8 mouse cellular contexts compared by ENCODE assay signal in genomic region chr16:70351641-70352280, GRCm38 (mm10). TPM values are rescaled to one million over a fixed set of nuclear protein-coding genes. Genes with fewer than 3 reads are reported as not detected.
A peak's percentile ranks its signal among the peaks of the same experiment; 100 is the strongest.
DNase-seq lines count a peak whose midpoint lies in the region; ATAC-seq and TF ChIP-seq lines count a peak whose summit lies in the region.

No protein-coding gene starts in this region.

- peak; percentile 86; the same call in 1 of the 2 replicates for ATAC-seq in hindbrain, embryonic 14.5 days (ENCODE audit: low FRiP score)
- peak; percentile 51; the same call in 1 of the 2 replicates for ATAC-seq in liver, embryonic 14.5 days (ENCODE audit: insufficient read depth)
- ATAC-seq in neural tube, embryonic 13.5 days (ENCODE audit: low read depth): peak; percentile 83
- ATAC-seq in monocyte, adult 5-6 weeks (replicated peaks; ENCODE audit: insufficient number of reproducible peaks, low FRiP score, low TSS enrichment, poor library complexity, severe bottlenecking): no peak

- TF ChIP-seq CTCF in liver, embryonic 14.5 days (IDR thresholded peaks at IDR 0.05; ENCODE audit: low read depth): no peak
- TF ChIP-seq CTCF in thymus, adult 2 months (IDR thresholded peaks at IDR 0.05; ENCODE audit: borderline replicate concordance, control insufficient read depth, extremely low read depth, insufficient read depth, low read length, poor library complexity): no peak

- WGBS in embryonic facial prominence, embryonic 10.5 days: 48% methylated on average over 11 of the region's 11 CpGs
- 36% methylated on average over 11 of the region's 11 CpGs for WGBS in hindbrain, embryonic 14.5 days
- 62% methylated on average over 11 of the region's 11 CpGs for WGBS in liver, embryonic 14.5 days (ENCODE audit: insufficient replicate concordance)
- WGBS in neural tube, embryonic 13.5 days: 45% methylated on average over 11 of the region's 11 CpGs
- 93% methylated on average over 11 of the region's 11 CpGs for WGBS in thymus, adult 2 months

- H3K4me3 ChIP-seq in embryonic facial prominence, embryonic 10.5 days: no peak overlapping the region
- no peak overlapping the region for H3K4me3 ChIP-seq in hindbrain, embryonic 14.5 days (replicated peaks; ENCODE audit: low read length)
- H3K4me3 ChIP-seq in liver, embryonic 14.5 days (ENCODE audit: insufficient read depth in 1 of 2, low read depth in 2 of 2, low read length in 2 of 2): no peak overlapping the region
- no peak overlapping the region for H3K4me3 ChIP-seq in neural tube, embryonic 13.5 days
- H3K4me3 ChIP-seq in thymus, adult 2 months (ENCODE audit: control insufficient read depth, insufficient read depth, low read length): no peak overlapping the region

- peaks cover 6% of the 10 kb centered on the region for H3K4me1 ChIP-seq in embryonic facial prominence, embryonic 10.5 days
- H3K4me1 ChIP-seq in hindbrain, embryonic 14.5 days (replicated peaks; ENCODE audit: control insufficient read depth, insufficient read depth, low read length): no peaks in the 10 kb centered on the region; the same call in 1 of the 2 replicates
- no peaks in the 10 kb centered on the region for H3K4me1 ChIP-seq in liver, embryonic 14.5 days (replicated peaks; ENCODE audit: control insufficient read depth in 2 of 2, insufficient read depth in 2 of 2, low read length in 1 of 2)
- H3K4me1 ChIP-seq in neural tube, embryonic 13.5 days (replicated peaks): peaks cover 6% of the 10 kb centered on the region; the same call in 1 of the 2 replicates
- no peaks in the 10 kb centered on the region for H3K4me1 ChIP-seq in thymus, adult 2 months (replicated peaks; ENCODE audit: control insufficient read depth, insufficient read depth, low read length)

- TF ChIP-seq EP300 in liver, embryonic 14.5 days (IDR thresholded peaks at IDR 0.05; ENCODE audit: low read depth): no peak

- no peaks in the 10 kb centered on the region for H3K9me3 ChIP-seq in embryonic facial prominence, embryonic 10.5 days
- no peaks in the 10 kb centered on the region for H3K9me3 ChIP-seq in hindbrain, embryonic 14.5 days (ENCODE audit: control insufficient read depth, low read length)
- no peaks in the 10 kb centered on the region for H3K9me3 ChIP-seq in liver, embryonic 14.5 days (ENCODE audit: control insufficient read depth, low read length)
- H3K9me3 ChIP-seq in neural tube, embryonic 13.5 days: no peaks in the 10 kb centered on the region

- peak; percentile 68 to 72 for DNase-seq in adrenal gland, postnatal 36 days
- peak; percentile 58 for DNase-seq in embryonic facial prominence, embryonic 10.5 days (ENCODE audit: low spot score)
- DNase-seq in hindbrain, embryonic 14.5 days (ENCODE audit: low spot score): no peak
- DNase-seq in liver, embryonic 14.5 days (ENCODE audit: low read depth in 3 of 3, low spot score in 3 of 3): no peak
- DNase-seq in thymus, postnatal 36 days: no peak
- DNase-seq in thymus, adult 2 months: no peak

- peak overlapping the region; percentile 24 for H3K9ac ChIP-seq in hindbrain, embryonic 14.5 days
- H3K9ac ChIP-seq in liver, embryonic 14.5 days (replicated peaks): no peak overlapping the region
- 0 out of 2 replicates have a peak overlapping the region, but pooled peaks have one; percentile 10 for H3K9ac ChIP-seq in neural tube, embryonic 13.5 days

- H3K4me2 ChIP-seq in hindbrain, embryonic 14.5 days (replicated peaks): peak overlapping the region; percentile 35
- H3K4me2 ChIP-seq in liver, embryonic 14.5 days (ENCODE audit: low read depth): no peak overlapping the region
- H3K4me2 ChIP-seq in neural tube, embryonic 13.5 days: peak overlapping the region; percentile 9; the same call in 1 of the 2 replicates

- H3K27me3 ChIP-seq in embryonic facial prominence, embryonic 10.5 days (replicated peaks; ENCODE audit: low read depth, poor library complexity, severe bottlenecking): no peaks in the 10 kb centered on the region
- no peaks in the 10 kb centered on the region for H3K27me3 ChIP-seq in hindbrain, embryonic 14.5 days (ENCODE audit: control insufficient read depth, insufficient read depth, low read length)
- H3K27me3 ChIP-seq in liver, embryonic 14.5 days (ENCODE audit: control insufficient read depth, insufficient read depth, low read length): no peaks in the 10 kb centered on the region
- no peaks in the 10 kb centered on the region for H3K27me3 ChIP-seq in neural tube, embryonic 13.5 days
- H3K27me3 ChIP-seq in thymus, adult 2 months (ENCODE audit: control insufficient read depth, insufficient read depth, low read length): no peaks in the 10 kb centered on the region

- no peaks in the 10 kb centered on the region for H3K36me3 ChIP-seq in embryonic facial prominence, embryonic 10.5 days (replicated peaks)
- H3K36me3 ChIP-seq in hindbrain, embryonic 14.5 days (replicated peaks; ENCODE audit: control insufficient read depth, insufficient read depth): no peaks in the 10 kb centered on the region
- H3K36me3 ChIP-seq in liver, embryonic 14.5 days (replicated peaks; ENCODE audit: control insufficient read depth, insufficient read depth, low read depth): no peaks in the 10 kb centered on the region
- no peaks in the 10 kb centered on the region for H3K36me3 ChIP-seq in neural tube, embryonic 13.5 days
- H3K36me3 ChIP-seq in thymus, adult 2 months (ENCODE audit: control insufficient read depth, insufficient read depth, low read length): no peaks in the 10 kb centered on the region

- peak overlapping the region; percentile 61 for H3K27ac ChIP-seq in embryonic facial prominence, embryonic 10.5 days (replicated peaks)
- H3K27ac ChIP-seq in hindbrain, embryonic 14.5 days: peak overlapping the region; percentile 51
- no peak overlapping the region for H3K27ac ChIP-seq in liver, embryonic 14.5 days
- peak overlapping the region; percentile 50; the same call in 1 of the 2 replicates for H3K27ac ChIP-seq in neural tube, embryonic 13.5 days (replicated peaks)
- H3K27ac ChIP-seq in thymus, adult 2 months (ENCODE audit: control insufficient read depth, insufficient read depth, low read length): no peak overlapping the region

- no peak for TF ChIP-seq POLR2A in thymus, adult 2 months (IDR thresholded peaks at IDR 0.05; ENCODE audit: control insufficient read depth, extremely low read depth, insufficient read depth, low read length, poor library complexity)

RNA-seq across cellular contexts. Expression of gene Gbe1, which starts 38.0 kb away (rescaled TPM):
- total RNA-seq in adrenal gland, postnatal 36 days (2021): 10 to 100 TPM; 80.0 to 81.3 TPM
- polyA plus RNA-seq in embryonic facial prominence, embryonic 10.5 days (2016; fragmentation: Nextera tagmentation; extraction: Ambion mirVana): 22.2 and 22.5 TPM in 2 replicates
- polyA plus RNA-seq in hindbrain, embryonic 14.5 days (2014; fragmentation: Nextera tagmentation; extraction: Ambion mirVana): 15.2 and 17.4 TPM in 2 replicates
- polyA plus RNA-seq in liver, embryonic 14.5 days (2012; rRNA removed): 2.2 and 3.0 TPM in 2 replicates
- 5.7 and 6.4 TPM in 2 replicates for polyA plus RNA-seq in liver, embryonic 14.5 days (2014; fragmentation: Nextera tagmentation; extraction: Ambion mirVana)
- polyA plus RNA-seq in neural tube, embryonic 13.5 days (2015; fragmentation: Nextera tagmentation; extraction: Ambion mirVana): 12.8 and 13.5 TPM in 2 replicates
- 17.2 to 25.0 TPM (median 23.6 TPM) in 3 replicates for total RNA-seq in monocyte, adult 5-6 weeks (2017)
- 7.9 and 10.9 TPM in 2 replicates for polyA plus RNA-seq in thymus, adult 2 months (2012; rRNA removed)

Comparison
In these comparisons a context has a peak if more than half of its experiments do, and no peak if none do; other contexts are left out.
1. DNase-seq: peak in adrenal gland, postnatal 36 days (2 of 2) and embryonic facial prominence, embryonic 10.5 days (single experiment); none in hindbrain, embryonic 14.5 days (single experiment), liver, embryonic 14.5 days (0 of 3), thymus, postnatal 36 days (0 of 2) and thymus, adult 2 months (single experiment).
2. H3K27ac ChIP-seq: peak in embryonic facial prominence, embryonic 10.5 days (single experiment), hindbrain, embryonic 14.5 days (single experiment) and neural tube, embryonic 13.5 days (single experiment); none in liver, embryonic 14.5 days (single experiment) and thymus, adult 2 months (single experiment).